Mouse (Mus musculus): ENCODE measurements at regions not wholly inside any gene's neighbourhood (a gene's known extent, or its start where the extent isn't known, plus 50 kb on each side); places are given as distances from the start of the nearest gene placed in this dataset.
"Not testable (repeated sequence)": the region's sequence is repeated elsewhere in the genome, so short reads cannot be mapped to it uniquely, and the experiment has no call there.

DNA sequence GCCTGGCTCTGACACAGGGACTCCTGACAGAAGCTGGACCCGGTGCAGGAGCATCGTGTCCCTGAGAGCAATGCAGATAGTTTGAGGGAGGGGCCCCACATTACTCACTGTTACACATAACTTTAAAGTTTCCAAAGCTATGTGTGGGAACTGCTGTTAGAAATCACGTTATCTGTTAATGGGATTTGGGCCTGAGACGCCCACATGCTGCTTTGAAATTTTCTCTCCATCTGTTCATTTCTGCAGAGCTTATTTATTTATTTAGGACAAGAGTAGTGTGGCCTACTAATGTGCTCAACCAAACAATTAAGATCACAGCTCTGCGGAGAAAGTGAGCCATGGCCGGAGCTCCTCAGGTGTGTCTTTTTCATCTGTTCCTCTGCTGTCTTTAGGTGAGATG, 99.4 kb upstream of the Frmd4a start:
- no peak for DNase-seq (ENCODE audit: low spot score)
- Histone ChIP-seq H3K27ac (replicated peaks) (no peak overlapping the region), H3K4me3 (no peak overlapping the region), H3K9me3 (no peaks in the 10 kb centered on the region), H3K27me3 (replicated peaks; ENCODE audit: low read depth, poor library complexity, severe bottlenecking) (no peaks in the 10 kb centered on the region), H3K36me3 (replicated peaks) (no peaks in the 10 kb centered on the region), H3K4me1 (no peaks in the 10 kb centered on the region)
- WGBS, result 85% methylated on average over 6 of the region's 6 CpGs

DNA sequence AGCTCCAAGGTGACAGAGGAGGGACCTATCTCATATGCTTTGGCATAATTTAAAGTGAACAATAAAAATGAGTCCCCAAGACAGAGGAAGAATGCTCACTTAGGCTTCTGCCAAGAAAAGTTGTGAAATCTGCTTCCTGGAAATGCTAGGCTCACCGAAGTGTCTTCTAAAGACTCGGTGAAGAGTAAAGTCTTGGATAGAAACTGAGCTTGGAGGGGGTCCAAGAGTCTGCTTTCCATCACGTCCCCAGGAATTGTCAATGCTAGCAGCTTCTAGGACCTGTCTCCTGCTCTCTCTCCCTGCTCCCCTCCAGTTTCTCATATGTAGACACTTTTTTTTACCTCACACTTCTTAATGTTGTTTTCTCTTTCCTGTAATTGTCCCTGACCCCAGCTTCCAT, 97.6 kb upstream of the Frmd4a start:
- no peak for DNase-seq (ENCODE audit: low spot score)
- Histone ChIP-seq H3K4me3 (no peak overlapping the region), H3K27ac (replicated peaks) (no peak overlapping the region), H3K9me3 (no peaks in the 10 kb centered on the region), H3K4me1 (no peaks in the 10 kb centered on the region), H3K27me3 (replicated peaks; ENCODE audit: low read depth, poor library complexity, severe bottlenecking) (no peaks in the 10 kb centered on the region), H3K36me3 (replicated peaks) (no peaks in the 10 kb centered on the region)
- 90% methylated on average over 3 of the region's 3 CpGs for WGBS

GRCm38 (mm10) chr2:3921084-3921483, 96.4 kb upstream of the Frmd4a start:
- H3K27ac ChIP-seq (replicated peaks); H3K4me3 ChIP-seq; DNase-seq (ENCODE audit: low spot score); H3K9me3 ChIP-seq; H3K4me1 ChIP-seq; H3K36me3 ChIP-seq (replicated peaks); H3K27me3 ChIP-seq (replicated peaks; ENCODE audit: low read depth, poor library complexity, severe bottlenecking): not testable (repeated sequence)
- WGBS, result 92% methylated on average over 2 of the region's 2 CpGs

GRCm38 (mm10) chr2:3922739-3923138, 94.8 kb upstream of the Frmd4a start:
- Histone ChIP-seq H3K4me1 (no peaks in the 10 kb centered on the region), H3K27ac (replicated peaks) (no peak overlapping the region), H3K4me3 (no peak overlapping the region), H3K9me3 (no peaks in the 10 kb centered on the region), H3K27me3 (replicated peaks; ENCODE audit: low read depth, poor library complexity, severe bottlenecking) (no peaks in the 10 kb centered on the region), H3K36me3 (replicated peaks) (no peaks in the 10 kb centered on the region)
- whole genome bisulfite sequencing, result 94% methylated on average over 4 of the region's 4 CpGs
- DNase-seq (ENCODE audit: low spot score), result no peak

DNA sequence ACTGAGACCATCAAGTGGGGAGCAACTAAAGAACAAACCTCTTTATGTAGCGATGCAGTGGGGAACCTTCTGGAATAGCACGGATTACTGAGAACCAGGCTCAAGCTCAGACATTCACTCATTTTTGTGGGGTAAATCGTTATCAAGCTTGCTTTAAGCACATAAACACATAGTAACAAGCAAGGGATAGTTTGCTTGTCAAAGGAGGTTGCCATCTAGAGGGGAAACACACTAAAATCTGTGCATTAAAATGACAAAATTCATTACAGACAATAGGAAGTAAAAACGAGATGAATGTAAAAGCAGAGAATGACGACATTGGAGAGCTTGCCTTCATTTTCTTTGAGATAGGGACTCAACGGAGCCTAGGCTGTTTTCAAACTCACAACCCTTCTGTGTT, 92.8 kb upstream of the Frmd4a start:
- Histone ChIP-seq H3K9me3 (no peaks in the 10 kb centered on the region), H3K36me3 (replicated peaks) (no peaks in the 10 kb centered on the region), H3K27me3 (replicated peaks; ENCODE audit: low read depth, poor library complexity, severe bottlenecking) (no peaks in the 10 kb centered on the region), H3K4me3 (no peak overlapping the region), H3K4me1 (no peaks in the 10 kb centered on the region), H3K27ac (replicated peaks) (no peak overlapping the region)
- 83% methylated on average over 6 of the region's 6 CpGs for WGBS
- no peak for DNase-seq (ENCODE audit: low spot score)

DNA sequence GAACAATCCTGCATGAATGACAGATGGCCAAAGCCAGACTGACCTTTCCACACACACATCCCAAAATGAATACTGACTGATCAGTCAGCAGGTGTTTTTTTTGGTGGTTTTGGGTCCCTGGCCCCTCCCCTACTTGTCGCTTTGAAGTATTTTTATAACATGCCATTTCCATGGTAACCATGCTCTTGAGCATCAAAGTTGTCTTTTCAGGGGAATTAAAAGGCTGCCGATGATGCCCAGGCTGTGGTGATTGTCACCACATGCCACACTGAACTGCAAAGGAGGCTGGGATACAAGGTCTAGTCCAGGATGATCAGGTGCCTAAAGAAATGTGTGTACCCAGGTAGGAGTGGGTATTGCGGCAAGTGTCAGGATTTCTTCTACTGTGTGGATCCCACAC, 92.3 kb upstream of the Frmd4a start:
- H3K36me3 ChIP-seq (replicated peaks), result no peaks in the 10 kb centered on the region

DNA sequence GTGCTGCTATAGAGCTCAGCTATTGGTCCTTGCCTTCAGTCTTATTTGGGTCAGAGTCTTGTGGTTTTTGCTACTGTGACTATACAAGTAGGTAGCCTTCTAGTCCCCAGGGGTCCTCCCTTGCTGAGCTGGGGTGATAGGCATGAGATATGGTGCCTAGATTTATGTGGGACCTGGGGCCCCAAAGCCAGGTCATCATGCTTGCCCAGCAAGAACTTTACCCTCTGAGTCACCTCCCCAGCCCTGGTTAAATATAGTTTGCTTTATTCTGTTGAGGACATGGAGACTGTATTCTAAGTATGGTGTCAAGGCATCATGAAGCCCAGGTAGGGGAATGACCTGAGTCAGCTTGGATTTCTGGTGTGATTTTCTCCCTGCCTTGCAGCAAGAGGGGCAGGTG, 91.4 kb upstream of the Frmd4a start:
- Histone ChIP-seq H3K36me3 (replicated peaks) (no peaks in the 10 kb centered on the region), H3K4me3 (no peak overlapping the region), H3K4me1 (no peaks in the 10 kb centered on the region), H3K27ac (replicated peaks) (no peak overlapping the region), H3K27me3 (replicated peaks; ENCODE audit: low read depth, poor library complexity, severe bottlenecking) (no peaks in the 10 kb centered on the region), H3K9me3 (no peaks in the 10 kb centered on the region)
- DNase-seq (ENCODE audit: low spot score), result no peak

More for the DNA sequence above, 92.3 kb upstream of the Frmd4a start:
- no peak for DNase-seq (ENCODE audit: low spot score)
- no peaks in the 10 kb centered on the region for H3K9me3 ChIP-seq
- H3K27me3 ChIP-seq (replicated peaks; ENCODE audit: low read depth, poor library complexity, severe bottlenecking), result no peaks in the 10 kb centered on the region
- H3K27ac ChIP-seq (replicated peaks), result no peak overlapping the region
- H3K4me3 ChIP-seq, result no peak overlapping the region
- H3K4me1 ChIP-seq, result no peaks in the 10 kb centered on the region
- WGBS, result 88% methylated on average over 3 of the region's 3 CpGs

- DNase-seq (ENCODE audit: low spot score), result no peak
- WGBS, result 72% methylated on average over 8 of the region's 8 CpGs
Observed at GRCm38 (mm10) chr2:3927141-3927810, 90.2 kb upstream of the Frmd4a start.

DNA sequence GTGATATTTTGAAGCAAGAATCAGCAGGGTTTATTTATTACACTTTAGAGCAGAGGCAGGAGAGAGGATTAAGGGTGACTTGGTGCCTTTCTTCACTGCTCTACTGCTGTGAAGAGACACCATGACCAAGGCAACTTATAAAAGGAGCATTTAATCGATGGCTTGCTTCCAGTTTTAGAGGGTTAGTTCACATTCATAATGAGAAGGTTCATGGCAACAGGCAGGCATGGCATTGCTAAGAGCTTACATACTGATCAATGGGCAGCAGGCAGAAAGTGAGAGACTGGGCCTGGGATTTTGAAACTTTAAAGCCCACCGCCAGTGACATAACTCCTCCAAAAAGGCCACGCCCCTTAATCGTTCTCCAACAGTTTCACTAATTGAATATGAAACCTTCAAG, 89.7 kb upstream of the Frmd4a start:
- H3K4me3 ChIP-seq, result no peak overlapping the region
- DNase-seq (ENCODE audit: low spot score), result no peak
- no peak overlapping the region for H3K27ac ChIP-seq (replicated peaks)
- H3K27me3 ChIP-seq (replicated peaks; ENCODE audit: low read depth, poor library complexity, severe bottlenecking), result no peaks in the 10 kb centered on the region
- 88% methylated on average over 4 of the region's 4 CpGs for WGBS
- H3K9me3 ChIP-seq, result no peaks in the 10 kb centered on the region
- H3K36me3 ChIP-seq (replicated peaks), result no peaks in the 10 kb centered on the region
- no peaks in the 10 kb centered on the region for H3K4me1 ChIP-seq

More at GRCm38 (mm10) chr2:3927141-3927810, 90.2 kb upstream of the Frmd4a start:
- H3K27ac ChIP-seq (replicated peaks), result no peak overlapping the region
- H3K4me1 ChIP-seq, result no peaks in the 10 kb centered on the region
- H3K4me3 ChIP-seq, result no peak overlapping the region
- H3K36me3 ChIP-seq (replicated peaks), result no peaks in the 10 kb centered on the region
- H3K9me3 ChIP-seq, result no peaks in the 10 kb centered on the region
- no peaks in the 10 kb centered on the region for H3K27me3 ChIP-seq (replicated peaks; ENCODE audit: low read depth, poor library complexity, severe bottlenecking)

DNA sequence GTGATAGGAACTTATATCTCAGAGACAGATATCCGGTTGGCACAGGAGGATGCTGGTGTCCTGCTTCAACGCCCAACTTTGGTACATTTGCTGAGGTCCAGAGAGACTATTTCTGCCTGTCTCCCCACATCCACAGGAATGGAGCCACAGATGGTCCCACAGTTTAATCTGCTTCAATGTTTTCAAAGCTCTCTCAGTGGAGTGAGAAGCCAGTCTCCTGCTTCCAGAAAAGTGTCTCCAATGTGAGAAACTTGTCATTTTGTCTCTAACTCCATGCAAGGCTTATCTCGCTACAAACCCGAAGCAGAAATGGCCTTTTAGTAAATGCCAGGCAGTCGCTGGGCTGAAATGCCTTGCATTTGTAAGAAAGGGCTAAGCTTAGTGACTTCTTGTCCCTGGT, 86.9 kb upstream of the Frmd4a start:
- no peaks in the 10 kb centered on the region for H3K4me1 ChIP-seq
- WGBS, result 87% methylated on average over 5 of the region's 5 CpGs
- no peaks in the 10 kb centered on the region for H3K27me3 ChIP-seq (replicated peaks; ENCODE audit: low read depth, poor library complexity, severe bottlenecking)
- no peaks in the 10 kb centered on the region for H3K36me3 ChIP-seq (replicated peaks)
- no peak overlapping the region for H3K4me3 ChIP-seq
- H3K9me3 ChIP-seq, result no peaks in the 10 kb centered on the region
- H3K27ac ChIP-seq (replicated peaks), result no peak overlapping the region
- DNase-seq (ENCODE audit: low spot score), result no peak

DNA sequence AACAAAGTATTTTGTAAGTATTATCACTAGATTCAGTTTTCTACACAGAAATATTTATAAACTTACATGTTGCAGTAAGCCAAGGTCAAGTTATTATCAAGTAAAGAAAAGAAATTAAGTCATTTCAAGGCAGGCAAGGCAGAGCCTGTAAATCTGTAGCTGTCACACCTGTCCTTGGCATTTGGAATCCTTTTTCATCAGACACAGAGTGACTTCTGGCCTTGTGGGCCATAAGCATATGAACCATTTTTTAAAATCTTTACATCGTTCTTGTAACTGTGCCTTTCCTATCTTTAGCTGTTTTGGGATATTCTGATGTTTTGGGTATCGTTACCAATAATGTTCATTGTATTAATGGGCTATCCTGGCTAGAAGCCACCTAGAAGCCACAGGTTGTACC, 76.7 kb upstream of the Frmd4a start:
- no peaks in the 10 kb centered on the region for H3K36me3 ChIP-seq (replicated peaks)
- no peaks in the 10 kb centered on the region for H3K9me3 ChIP-seq
- H3K27ac ChIP-seq (replicated peaks), result no peak overlapping the region
- WGBS, result 87% methylated on average over 2 of the region's 2 CpGs
- H3K4me1 ChIP-seq, result no peaks in the 10 kb centered on the region
- H3K27me3 ChIP-seq (replicated peaks; ENCODE audit: low read depth, poor library complexity, severe bottlenecking), result no peaks in the 10 kb centered on the region
- no peak overlapping the region for H3K4me3 ChIP-seq
- DNase-seq (ENCODE audit: low spot score), result no peak

DNA sequence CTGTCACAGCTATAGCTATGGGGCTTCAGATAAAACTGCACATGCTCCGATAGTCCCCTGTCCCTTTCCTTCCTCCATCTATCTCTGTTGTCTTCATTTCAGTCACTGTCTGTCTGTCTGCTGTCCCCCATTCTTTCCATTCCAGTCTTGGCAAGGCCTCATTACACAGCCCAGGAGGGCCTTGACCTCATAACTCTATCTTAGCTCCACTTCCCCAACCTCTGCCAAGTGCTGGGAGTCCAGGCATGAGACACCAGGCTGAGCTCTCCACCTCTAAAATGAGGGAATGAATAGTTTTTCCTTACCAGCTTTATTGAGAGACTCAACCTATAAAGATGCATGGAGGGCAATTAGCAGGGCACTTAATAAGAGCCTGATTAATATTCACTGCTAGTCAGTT, 76.0 kb upstream of the Frmd4a start:
- no peak for DNase-seq (ENCODE audit: low spot score)
- no peaks in the 10 kb centered on the region for H3K4me1 ChIP-seq
- H3K27me3 ChIP-seq (replicated peaks; ENCODE audit: low read depth, poor library complexity, severe bottlenecking), result no peaks in the 10 kb centered on the region
- no peak overlapping the region for H3K27ac ChIP-seq (replicated peaks)
- 88% methylated on average over 1 of the region's 1 CpGs for WGBS
- H3K4me3 ChIP-seq, result no peak overlapping the region
- H3K36me3 ChIP-seq (replicated peaks), result no peaks in the 10 kb centered on the region
- no peaks in the 10 kb centered on the region for H3K9me3 ChIP-seq

GRCm38 (mm10) chr2:3947432-3947831, 70.1 kb upstream of the Frmd4a start:
- Histone ChIP-seq H3K36me3 (replicated peaks) (no peaks in the 10 kb centered on the region), H3K27ac (replicated peaks) (no peak overlapping the region), H3K4me1 (no peaks in the 10 kb centered on the region), H3K4me3 (no peak overlapping the region), H3K27me3 (replicated peaks; ENCODE audit: low read depth, poor library complexity, severe bottlenecking) (no peaks in the 10 kb centered on the region), H3K9me3 (no peaks in the 10 kb centered on the region)
- DNase-seq (ENCODE audit: low spot score), result no peak
- 87% methylated on average over 3 of the region's 3 CpGs for WGBS

- 47% methylated on average over 1 of the region's 1 CpGs for WGBS
- Histone ChIP-seq H3K4me3 (no peak overlapping the region), H3K9me3 (no peaks in the 10 kb centered on the region), H3K36me3 (replicated peaks) (no peaks in the 10 kb centered on the region), H3K27ac (replicated peaks) (no peak overlapping the region), H3K4me1 (no peaks in the 10 kb centered on the region), H3K27me3 (replicated peaks; ENCODE audit: low read depth, poor library complexity, severe bottlenecking) (no peaks in the 10 kb centered on the region)
- no peak for DNase-seq (ENCODE audit: low spot score)
Observed at GRCm38 (mm10) chr2:3948331-3948730, 69.2 kb upstream of the Frmd4a start.
